Mouse (Mus musculus): ENCODE results near the gene Pkp4. TPM values are rescaled to one million over a fixed set of nuclear protein-coding genes. Genes with fewer than 3 reads are reported as not detected.

Gene Pkp4
- polyA plus RNA-seq, 1 experiment from 2014 or later, result 16.2 TPM

GRCm38 (mm10) chr2:59178191-59178590 lies 17.5 kb downstream of the Pkp4 start:
- Histone ChIP-seq H3K4me1 (ENCODE audit: control insufficient read depth, insufficient read depth, low read length) (no peaks in the 10 kb centered on the region), H3K36me3 (ENCODE audit: control insufficient read depth, insufficient read depth, low read length) (no peaks in the 10 kb centered on the region), H3K4me2 (ENCODE audit: low read depth) (no peak overlapping the region), H3K4me3 (ENCODE audit: low read depth, low read length) (no peak overlapping the region), H3K27ac (ENCODE audit: low read depth, low read length) (no peak overlapping the region), H3K9me3 (ENCODE audit: control insufficient read depth, low read length) (no peaks in the 10 kb centered on the region), H3K9ac (ENCODE audit: low read length) (no peak overlapping the region), H3K27me3 (ENCODE audit: control insufficient read depth, insufficient read depth, low read length) (no peaks in the 10 kb centered on the region)
- DNase-seq (ENCODE audit: low spot score) (no peak), ATAC-seq (ENCODE audit: insufficient read depth, low FRiP score, low TSS enrichment) (no peak)
- WGBS, result 86% methylated on average over 8 of the region's 8 CpGs

DNA sequence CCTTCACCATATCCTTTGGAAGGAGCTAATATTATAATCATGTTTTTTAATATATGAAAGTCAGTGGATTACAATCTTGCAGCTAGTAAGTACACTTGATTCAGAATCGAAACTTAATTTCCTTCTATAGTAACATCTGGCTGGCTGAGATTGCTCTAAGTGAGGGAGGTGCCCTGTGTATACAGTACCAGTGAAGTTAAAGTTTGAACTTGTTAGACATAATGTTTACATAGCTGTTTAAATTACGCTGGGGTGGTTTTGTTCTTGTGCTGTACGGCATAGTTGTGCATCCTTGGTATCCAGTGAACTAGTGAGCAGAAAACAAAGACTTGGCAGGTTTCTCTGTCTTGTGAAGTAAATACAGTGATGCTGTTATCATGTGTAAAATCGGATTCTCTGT lies 18.3 kb downstream of the Pkp4 start:
- no peaks in the 10 kb centered on the region for H3K9me3 ChIP-seq (ENCODE audit: control insufficient read depth, low read length)

GRCm38 (mm10) chr2:59179487-59179886 lies 18.8 kb downstream of the Pkp4 start:
- no peak overlapping the region for H3K9ac ChIP-seq (ENCODE audit: low read length)
- H3K36me3 ChIP-seq (ENCODE audit: control insufficient read depth, insufficient read depth, low read length), result no peaks in the 10 kb centered on the region
- no peak overlapping the region for H3K4me3 ChIP-seq (ENCODE audit: low read depth, low read length)
- no peaks in the 10 kb centered on the region for H3K9me3 ChIP-seq (ENCODE audit: control insufficient read depth, low read length)
- H3K4me1 ChIP-seq (ENCODE audit: control insufficient read depth, insufficient read depth, low read length), result no peaks in the 10 kb centered on the region
- no peak overlapping the region for H3K27ac ChIP-seq (ENCODE audit: low read depth, low read length)
- no peaks in the 10 kb centered on the region for H3K27me3 ChIP-seq (ENCODE audit: control insufficient read depth, insufficient read depth, low read length)
- WGBS, result 55% methylated on average over 5 of the region's 5 CpGs
- DNase-seq (ENCODE audit: low spot score) (no peak), ATAC-seq (ENCODE audit: insufficient read depth, low FRiP score, low TSS enrichment) (no peak)
- no peak overlapping the region for H3K4me2 ChIP-seq (ENCODE audit: low read depth)

More for the DNA sequence above, 18.3 kb downstream of the Pkp4 start:
- H3K9ac ChIP-seq (ENCODE audit: low read length), result no peak overlapping the region
- no peak overlapping the region for H3K27ac ChIP-seq (ENCODE audit: low read depth, low read length)
- H3K36me3 ChIP-seq (ENCODE audit: control insufficient read depth, insufficient read depth, low read length), result no peaks in the 10 kb centered on the region
- H3K4me2 ChIP-seq (ENCODE audit: low read depth), result no peak overlapping the region
- H3K27me3 ChIP-seq (ENCODE audit: control insufficient read depth, insufficient read depth, low read length), result no peaks in the 10 kb centered on the region
- H3K4me3 ChIP-seq (ENCODE audit: low read depth, low read length), result no peak overlapping the region
- 74% methylated on average over 4 of the region's 4 CpGs for WGBS
- H3K4me1 ChIP-seq (ENCODE audit: control insufficient read depth, insufficient read depth, low read length), result no peaks in the 10 kb centered on the region
- ATAC-seq (ENCODE audit: insufficient read depth, low FRiP score, low TSS enrichment) (no peak), DNase-seq (ENCODE audit: low spot score) (no peak)

DNA sequence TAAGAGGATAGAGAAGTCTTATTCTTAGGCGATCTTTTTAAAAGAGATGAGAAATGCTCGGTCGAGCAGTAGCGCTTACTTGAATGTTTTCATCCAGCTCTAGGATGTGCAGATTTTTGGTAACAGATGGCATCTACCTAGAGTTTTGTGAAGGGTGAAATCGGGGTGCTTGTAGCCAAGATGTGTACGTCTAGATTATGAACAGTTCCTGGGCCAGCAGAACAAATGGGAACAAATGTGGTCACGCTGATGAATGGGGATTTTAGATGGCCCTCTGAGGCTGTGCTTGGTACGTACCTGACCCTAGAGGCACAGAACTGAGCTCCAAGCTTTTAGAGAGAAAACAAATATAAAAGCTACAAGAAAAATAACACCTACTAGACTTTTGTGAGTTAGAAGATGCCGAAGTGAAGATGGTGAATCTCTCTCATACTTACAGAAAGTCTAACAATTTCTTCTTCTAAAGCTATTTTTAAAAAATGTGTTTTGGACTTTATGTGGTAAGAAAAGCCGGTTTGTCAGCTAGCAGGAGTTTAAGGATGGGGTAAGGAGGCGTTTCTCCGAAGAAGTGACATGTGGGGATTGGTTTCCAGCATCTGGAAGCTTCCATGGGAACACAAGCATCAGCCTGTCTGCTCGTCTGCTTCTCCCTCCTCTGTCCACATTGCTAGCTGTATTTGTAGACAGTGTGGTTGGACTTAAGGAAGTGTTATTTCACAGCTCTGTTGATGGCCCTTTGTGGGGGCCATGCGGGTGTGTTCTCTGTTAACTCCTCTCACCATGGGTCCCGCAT lies 20.9 kb downstream of the Pkp4 start:
- no peak for DNase-seq (ENCODE audit: low spot score)
- WGBS, result 83% methylated on average over 15 of the region's 15 CpGs
- Histone ChIP-seq H3K4me3 (ENCODE audit: low read depth, low read length) (no peak overlapping the region), H3K36me3 (ENCODE audit: control insufficient read depth, insufficient read depth, low read length) (no peaks in the 10 kb centered on the region), H3K9me3 (ENCODE audit: control insufficient read depth, low read length) (no peaks in the 10 kb centered on the region), H3K4me1 (ENCODE audit: control insufficient read depth, insufficient read depth, low read length) (no peaks in the 10 kb centered on the region), H3K4me2 (ENCODE audit: low read depth) (no peak overlapping the region), H3K27ac (ENCODE audit: low read depth, low read length) (no peak overlapping the region), H3K9ac (ENCODE audit: low read length) (no peak overlapping the region), H3K27me3 (ENCODE audit: control insufficient read depth, insufficient read depth, low read length) (no peaks in the 10 kb centered on the region)
- ATAC-seq (ENCODE audit: insufficient read depth, low FRiP score, low TSS enrichment), result no peak

DNA sequence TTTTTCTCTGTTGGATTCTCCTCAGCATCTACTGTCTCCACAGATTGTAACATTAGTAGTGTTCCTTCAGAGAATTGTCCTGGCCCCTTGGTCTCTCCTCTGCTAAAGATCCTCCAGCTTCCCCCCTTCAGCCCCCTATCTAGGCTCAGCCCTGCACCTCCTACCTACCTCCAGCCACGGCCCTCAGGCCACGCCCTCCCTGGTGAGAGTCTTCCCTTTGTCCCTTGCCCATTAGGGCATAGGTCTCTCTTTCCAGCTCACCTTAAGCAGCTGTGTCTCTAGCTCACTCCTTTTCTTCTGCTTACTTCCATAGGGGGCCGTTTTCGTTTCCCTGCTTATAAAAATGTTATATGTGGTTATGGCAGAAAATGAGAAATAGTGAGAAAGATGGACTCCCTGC lies 22.9 kb downstream of the Pkp4 start:
- Histone ChIP-seq H3K4me2 (ENCODE audit: low read depth) (no peak overlapping the region), H3K27me3 (ENCODE audit: control insufficient read depth, insufficient read depth, low read length) (no peaks in the 10 kb centered on the region), H3K36me3 (ENCODE audit: control insufficient read depth, insufficient read depth, low read length) (no peaks in the 10 kb centered on the region), H3K9me3 (ENCODE audit: control insufficient read depth, low read length) (no peaks in the 10 kb centered on the region), H3K4me3 (ENCODE audit: low read depth, low read length) (no peak overlapping the region), H3K4me1 (ENCODE audit: control insufficient read depth, insufficient read depth, low read length) (no peaks in the 10 kb centered on the region), H3K27ac (ENCODE audit: low read depth, low read length) (no peak overlapping the region), H3K9ac (ENCODE audit: low read length) (no peak overlapping the region)
- WGBS, result 69% methylated on average over 4 of the region's 4 CpGs
- no peak for ATAC-seq (ENCODE audit: insufficient read depth, low FRiP score, low TSS enrichment)
- no peak for DNase-seq (ENCODE audit: low spot score)

DNA sequence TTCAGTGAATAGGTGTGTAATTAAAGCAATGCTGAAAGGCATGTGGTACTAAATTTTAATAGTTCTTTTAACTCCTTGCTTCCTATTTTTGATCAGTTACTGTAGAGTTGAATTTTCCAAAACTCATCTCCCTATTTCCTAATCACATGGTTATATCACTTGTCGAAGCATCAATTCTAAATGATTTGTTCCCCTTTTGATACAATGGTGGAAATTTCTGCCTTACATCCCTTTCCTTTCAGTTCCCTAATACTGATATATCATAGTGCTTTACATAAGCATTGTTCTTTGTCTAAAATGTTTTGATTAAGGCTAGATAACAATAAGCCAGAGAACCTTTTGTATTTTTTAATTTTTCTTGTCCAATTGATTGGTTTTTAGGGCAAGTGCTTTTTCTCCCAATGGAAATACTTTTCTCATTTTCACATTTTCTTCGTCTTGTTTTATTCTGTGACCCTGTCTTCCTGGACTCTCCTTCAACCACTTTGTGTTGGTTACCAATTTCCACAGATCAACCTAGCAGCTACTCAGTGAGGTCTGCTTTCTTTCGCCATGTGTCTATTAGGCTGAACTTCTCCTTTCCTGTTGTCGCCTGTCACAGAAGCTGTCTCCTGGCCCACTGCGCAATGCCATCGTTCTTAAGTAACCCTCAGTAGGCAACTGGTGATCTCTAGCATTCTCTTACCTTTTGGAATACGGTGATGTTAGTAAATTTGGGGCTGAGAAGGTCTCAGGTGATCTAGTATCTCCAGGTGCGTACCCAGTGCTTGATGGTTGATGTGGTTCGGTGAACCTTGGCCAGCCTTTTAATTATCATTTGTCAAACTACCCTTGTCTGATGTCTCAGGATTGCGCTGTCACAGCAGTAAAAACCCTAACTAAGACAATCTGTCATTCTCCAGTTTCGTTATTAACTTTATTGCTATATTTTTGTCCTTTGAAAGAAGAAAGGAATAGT lies 23.7 kb downstream of the Pkp4 start:
- H3K9me3 ChIP-seq (ENCODE audit: control insufficient read depth, low read length), result no peaks in the 10 kb centered on the region
- no peak overlapping the region for H3K4me3 ChIP-seq (ENCODE audit: low read depth, low read length)

GRCm38 (mm10) chr2:59186122-59186521 lies 25.5 kb downstream of the Pkp4 start:
- WGBS, result 94% methylated on average over 8 of the region's 8 CpGs
- Histone ChIP-seq H3K9me3 (ENCODE audit: control insufficient read depth, low read length) (no peaks in the 10 kb centered on the region), H3K4me2 (ENCODE audit: low read depth) (no peak overlapping the region), H3K36me3 (ENCODE audit: control insufficient read depth, insufficient read depth, low read length) (no peaks in the 10 kb centered on the region), H3K27ac (ENCODE audit: low read depth, low read length) (no peak overlapping the region), H3K27me3 (ENCODE audit: control insufficient read depth, insufficient read depth, low read length) (no peaks in the 10 kb centered on the region), H3K9ac (ENCODE audit: low read length) (no peak overlapping the region), H3K4me3 (ENCODE audit: low read depth, low read length) (no peak overlapping the region), H3K4me1 (ENCODE audit: control insufficient read depth, insufficient read depth, low read length) (no peaks in the 10 kb centered on the region)
- no peak for ATAC-seq (ENCODE audit: insufficient read depth, low FRiP score, low TSS enrichment)
- DNase-seq (ENCODE audit: low spot score), result no peak

More for the DNA sequence above, 23.7 kb downstream of the Pkp4 start:
- DNase-seq (ENCODE audit: low spot score), result no peak
- Histone ChIP-seq H3K27me3 (ENCODE audit: control insufficient read depth, insufficient read depth, low read length) (no peaks in the 10 kb centered on the region), H3K4me2 (ENCODE audit: low read depth) (no peak overlapping the region), H3K36me3 (ENCODE audit: control insufficient read depth, insufficient read depth, low read length) (no peaks in the 10 kb centered on the region), H3K4me1 (ENCODE audit: control insufficient read depth, insufficient read depth, low read length) (no peaks in the 10 kb centered on the region), H3K27ac (ENCODE audit: low read depth, low read length) (no peak overlapping the region), H3K9ac (ENCODE audit: low read length) (no peak overlapping the region)
- WGBS, result 91% methylated on average over 11 of the region's 11 CpGs
- ATAC-seq (ENCODE audit: insufficient read depth, low FRiP score, low TSS enrichment), result no peak

DNA sequence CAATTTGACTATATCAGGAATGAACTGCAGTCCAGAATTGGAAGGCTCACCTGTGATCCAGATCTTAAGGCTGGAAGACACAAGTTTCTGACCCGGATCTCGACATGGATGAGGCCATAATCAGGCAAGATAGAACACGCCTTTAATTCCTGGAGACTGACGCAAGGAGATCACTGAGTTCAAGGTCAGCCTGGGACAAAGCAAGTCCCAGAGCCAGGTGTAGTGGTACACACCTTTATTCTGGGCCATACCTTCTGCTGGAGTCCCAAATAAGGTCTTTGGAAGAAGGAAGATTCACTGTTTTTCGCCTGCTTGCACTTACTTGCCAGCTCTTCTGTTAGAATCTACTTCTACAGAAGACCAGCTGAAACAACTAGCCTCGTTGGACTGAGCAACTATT lies 26.3 kb downstream of the Pkp4 start:
- 96% methylated on average over 6 of the region's 6 CpGs for WGBS

More for the DNA sequence above, 26.3 kb downstream of the Pkp4 start:
- Histone ChIP-seq H3K9ac (ENCODE audit: low read length) (no peak overlapping the region), H3K4me1 (ENCODE audit: control insufficient read depth, insufficient read depth, low read length) (no peaks in the 10 kb centered on the region), H3K4me3 (ENCODE audit: low read depth, low read length) (no peak overlapping the region), H3K4me2 (ENCODE audit: low read depth) (no peak overlapping the region), H3K9me3 (ENCODE audit: control insufficient read depth, low read length) (no peaks in the 10 kb centered on the region), H3K36me3 (ENCODE audit: control insufficient read depth, insufficient read depth, low read length) (no peaks in the 10 kb centered on the region), H3K27ac (ENCODE audit: low read depth, low read length) (no peak overlapping the region), H3K27me3 (ENCODE audit: control insufficient read depth, insufficient read depth, low read length) (no peaks in the 10 kb centered on the region)
- DNase-seq (ENCODE audit: low spot score), result no peak
- ATAC-seq (ENCODE audit: insufficient read depth, low FRiP score, low TSS enrichment), result no peak

All from neural tube, embryonic 11.5 days (tissue).